Mouse (Mus musculus) neural tube, embryonic 12.5 days (tissue): ENCODE results near the gene Wbp2. TPM values are rescaled to one million over a fixed set of nuclear protein-coding genes. Genes with fewer than 3 reads are reported as not detected.
A peak's percentile ranks its signal among the peaks of the same experiment; 100 is the strongest.

Experiments used
- ATAC-seq: fragments of 200-750 bp; cut with Nextera tagmentation; 2 replicates; pipeline ENCODE4 v1.8.0; 2017; ENCODE audit warnings: low read depth, mild to moderate bottlenecking, moderate TSS enrichment, moderate library complexity; ENCODE audit not compliant: low FRiP score
- H3K27ac ChIP-seq: fragments of 300-500 bp; sonication (generic); 2 replicates; pipeline ENCODE4 v1.5.1; 2016
- H3K27me3 ChIP-seq: fragments of 300-500 bp; sonication (generic); replicated peaks from 2 replicates; pipeline ENCODE4 v1.6.1; 2016; ENCODE audit warnings: mild to moderate bottlenecking
- H3K36me3 ChIP-seq: fragments of 300-500 bp; sonication (generic); 2 replicates; pipeline ENCODE4 v1.6.1; 2016; ENCODE audit warnings: mild to moderate bottlenecking
- H3K4me1 ChIP-seq: fragments of 300-500 bp; sonication (generic); 2 replicates; pipeline ENCODE4 v1.6.1; 2016
- H3K4me2 ChIP-seq: fragments of 300-500 bp; sonication (generic); replicated peaks from 2 replicates; pipeline ENCODE4 v1.6.1; 2016; ENCODE audit warnings: mild to moderate bottlenecking
- H3K4me3 ChIP-seq: fragments of 300-500 bp; sonication (generic); 2 replicates; pipeline ENCODE4 v1.5.1; 2016
- H3K9ac ChIP-seq: fragments of 300-500 bp; sonication (generic); 2 replicates; pipeline ENCODE4 v1.6.1; 2016; ENCODE audit warnings: mild to moderate bottlenecking
- H3K9me3 ChIP-seq: fragments of 300-500 bp; sonication (generic); 2 replicates; pipeline ENCODE4 v1.6.1; 2016; ENCODE audit warnings: mild to moderate bottlenecking
- WGBS: fragments of 180-500 bp; shearing (Covaris S2); methylation state at CpG from one replicate; pipeline ENCODE4 v1.1.7; 2016; 5-methylcytosine and 5-hydroxymethylcytosine counted together
- polyA plus RNA-seq: library from polyadenylated mRNA; unstranded; fragments of >200 nt; fragmentation: Nextera tagmentation; extraction: Ambion mirVana; gene quantifications from 2 replicates; pipeline ENCODE4 v1.2.1, GENCODE M21; 2016

Gene Wbp2
- polyA plus RNA-seq, 1 experiment from 2014 or later, result 110 TPM

GRCm38 (mm10) chr11:116084166-116084565 is 2.6 kb downstream of the Wbp2 start:
- ATAC-seq, result no peak
- H3K9me3 ChIP-seq, result no peaks in the 10 kb centered on the region
- H3K27ac ChIP-seq, result no peak overlapping the region
- 93% methylated on average over 6 of the region's 6 CpGs for WGBS
- H3K27me3 ChIP-seq, result no peaks in the 10 kb centered on the region
- no peak overlapping the region for H3K4me3 ChIP-seq
- H3K4me2 ChIP-seq, result no peak overlapping the region
- H3K36me3 ChIP-seq, result peaks cover 48% of the 10 kb centered on the region
- H3K9ac ChIP-seq, result no peak overlapping the region
- H3K4me1 ChIP-seq, result peaks cover 20% of the 10 kb centered on the region

- Histone ChIP-seq H3K4me3 (no peak overlapping the region), H3K36me3 (peaks cover 52% of the 10 kb centered on the region), H3K9me3 (no peaks in the 10 kb centered on the region), H3K4me1 (peaks cover 28% of the 10 kb centered on the region), H3K27me3 (no peaks in the 10 kb centered on the region), H3K4me2 (no peak overlapping the region), H3K27ac (no peak overlapping the region), H3K9ac (no peak overlapping the region)
- WGBS, result 91% methylated on average over 14 of the region's 14 CpGs
- no peak for ATAC-seq
Observed at GRCm38 (mm10) chr11:116083096-116083672, 3.6 kb downstream of the Wbp2 start.

GRCm38 (mm10) chr11:116081081-116081480 is 5.7 kb downstream of the Wbp2 start:
- Histone ChIP-seq H3K4me2 (no peak overlapping the region), H3K4me1 (peaks cover 29% of the 10 kb centered on the region), H3K27ac (no peak overlapping the region), H3K27me3 (no peaks in the 10 kb centered on the region), H3K4me3 (no peak overlapping the region), H3K36me3 (peaks cover 52% of the 10 kb centered on the region), H3K9me3 (no peaks in the 10 kb centered on the region), H3K9ac (no peak overlapping the region)
- WGBS, result 72% methylated on average over 6 of the region's 6 CpGs
- ATAC-seq, result no peak

GRCm38 (mm10) chr11:116079511-116079910 is 7.3 kb downstream of the Wbp2 start:
- H3K4me2 ChIP-seq, result no peak overlapping the region
- no peak overlapping the region for H3K4me3 ChIP-seq
- no peaks in the 10 kb centered on the region for H3K9me3 ChIP-seq
- no peak overlapping the region for H3K9ac ChIP-seq
- H3K36me3 ChIP-seq, result peaks cover 52% of the 10 kb centered on the region
- ATAC-seq, result no peak
- 75% methylated on average over 10 of the region's 10 CpGs for WGBS
- H3K27ac ChIP-seq, result no peak overlapping the region
- no peaks in the 10 kb centered on the region for H3K27me3 ChIP-seq
- H3K4me1 ChIP-seq, result peaks cover 20% of the 10 kb centered on the region

GRCm38 (mm10) chr11:116078676-116079320 is 8.0 kb downstream of the Wbp2 start:
- 18% methylated on average over 10 of the region's 10 CpGs for WGBS
- Histone ChIP-seq H3K4me2 (peak overlapping the region; percentile 61; the same call in 1 of the 2 replicates), H3K9ac (peak overlapping the region; percentile 18; the same call in 1 of the 2 replicates), H3K27ac (no peak overlapping the region), H3K4me3 (no peak overlapping the region), H3K36me3 (peaks cover 48% of the 10 kb centered on the region), H3K4me1 (peaks cover 20% of the 10 kb centered on the region), H3K27me3 (no peaks in the 10 kb centered on the region), H3K9me3 (no peaks in the 10 kb centered on the region)
- ATAC-seq, result no peak

- Histone ChIP-seq H3K9me3 (no peaks in the 10 kb centered on the region), H3K4me1 (peaks cover 20% of the 10 kb centered on the region), H3K36me3 (peaks cover 43% of the 10 kb centered on the region), H3K27me3 (no peaks in the 10 kb centered on the region), H3K4me2 (peak overlapping the region; percentile 61), H3K9ac (peak overlapping the region; percentile 57; the same call in 1 of the 2 replicates), H3K27ac (peak overlapping the region; percentile 50; the same call in 1 of the 2 replicates), H3K4me3 (peak overlapping the region; percentile 26; the same call in 1 of the 2 replicates)
- WGBS, result 6% methylated on average over 16 of the region's 16 CpGs
- no peak for ATAC-seq
Observed at GRCm38 (mm10) chr11:116078221-116078620, 8.6 kb downstream of the Wbp2 start.

- 0 out of 2 replicates have a peak, but pooled peaks have one; percentile 38 for ATAC-seq
- H3K4me3 ChIP-seq, result peak within 1 kb of the TSS; percentile 26; the same call in 1 of the 2 replicates
- peak within 1 kb of the TSS; percentile 50; the same call in 1 of the 2 replicates for H3K27ac ChIP-seq
- H3K4me1 ChIP-seq, result peaks cover 20% of the 10 kb centered on the region
- no peaks in the 10 kb centered on the region for H3K9me3 ChIP-seq
- H3K9ac ChIP-seq, result peak within 1 kb of the TSS; percentile 57
- H3K4me2 ChIP-seq, result peak within 1 kb of the TSS; percentile 61
- WGBS, result 61% methylated on average over 22 of the region's 22 CpGs
- H3K27me3 ChIP-seq, result no peaks in the 10 kb centered on the region
- peaks cover 38% of the 10 kb centered on the region for H3K36me3 ChIP-seq
Observed at GRCm38 (mm10) chr11:116077446-116078204, 9.2 kb downstream of the Wbp2 start, which contains the start of gene Unc13d. Gene Unc13d (minus strand): TSS chr11:116077961.

- Histone ChIP-seq H3K4me2 (no peak overlapping the region), H3K27me3 (no peaks in the 10 kb centered on the region), H3K27ac (no peak overlapping the region), H3K9me3 (no peaks in the 10 kb centered on the region), H3K4me1 (peaks cover 20% of the 10 kb centered on the region), H3K9ac (no peak overlapping the region), H3K4me3 (no peak overlapping the region), H3K36me3 (peaks cover 30% of the 10 kb centered on the region)
- WGBS, result 88% methylated on average over 7 of the region's 7 CpGs
- ATAC-seq, result no peak
Observed at GRCm38 (mm10) chr11:116076836-116077235, 10.0 kb downstream of the Wbp2 start.

- no peak for ATAC-seq
- H3K36me3 ChIP-seq, result peaks cover 24% of the 10 kb centered on the region
- H3K9ac ChIP-seq, result no peak overlapping the region
- no peaks in the 10 kb centered on the region for H3K27me3 ChIP-seq
- 64% methylated on average over 7 of the region's 7 CpGs for WGBS
- H3K9me3 ChIP-seq, result no peaks in the 10 kb centered on the region
- no peak overlapping the region for H3K4me2 ChIP-seq
- H3K27ac ChIP-seq, result no peak overlapping the region
- peaks cover 20% of the 10 kb centered on the region for H3K4me1 ChIP-seq
- H3K4me3 ChIP-seq, result no peak overlapping the region
Observed at GRCm38 (mm10) chr11:116076266-116076540, 10.6 kb downstream of the Wbp2 start.

GRCm38 (mm10) chr11:116075539-116076265 is 11.1 kb downstream of the Wbp2 start:
- no peak for ATAC-seq
- H3K27ac ChIP-seq, result no peak overlapping the region
- H3K9me3 ChIP-seq, result no peaks in the 10 kb centered on the region
- peaks cover 20% of the 10 kb centered on the region for H3K4me1 ChIP-seq
- whole genome bisulfite sequencing, result 63% methylated on average over 20 of the region's 20 CpGs
- no peak overlapping the region for H3K4me2 ChIP-seq
- no peaks in the 10 kb centered on the region for H3K27me3 ChIP-seq
- peaks cover 19% of the 10 kb centered on the region for H3K36me3 ChIP-seq
- H3K9ac ChIP-seq, result no peak overlapping the region
- H3K4me3 ChIP-seq, result no peak overlapping the region

- no peak for ATAC-seq
- H3K27me3 ChIP-seq, result no peaks in the 10 kb centered on the region
- no peak overlapping the region for H3K9ac ChIP-seq
- H3K4me3 ChIP-seq, result no peak overlapping the region
- peaks cover 7% of the 10 kb centered on the region for H3K36me3 ChIP-seq
- H3K9me3 ChIP-seq, result no peaks in the 10 kb centered on the region
- no peak overlapping the region for H3K4me2 ChIP-seq
- no peak overlapping the region for H3K27ac ChIP-seq
- H3K4me1 ChIP-seq, result peaks cover 20% of the 10 kb centered on the region
- 62% methylated on average over 7 of the region's 7 CpGs for WGBS
Observed at GRCm38 (mm10) chr11:116074436-116074991, 12.3 kb downstream of the Wbp2 start.
